Mouse (Mus musculus) ES-E14 (cell line): ENCODE measurements around the gene Polr2f.

Source experiments
- HCFC1 ChIP-seq: IDR thresholded peaks from 2 replicates; pipeline ENCODE4 v1.6.1; 2012; ENCODE audit warnings: low read length, inconsistent platforms, borderline replicate concordance; ENCODE audit not compliant: insufficient read depth
- MAFK ChIP-seq: IDR thresholded peaks from 2 replicates; pipeline ENCODE4 v1.6.1; 2014; ENCODE audit warnings: mild to moderate bottlenecking, low read depth, low read length, inconsistent platforms; ENCODE audit not compliant: insufficient read depth
- ZC3H11A ChIP-seq: IDR thresholded peaks from 2 replicates; pipeline ENCODE4 v1.6.1; 2012; ENCODE audit warnings: low read depth, mild to moderate bottlenecking, inconsistent platforms, low read length, borderline replicate concordance

DNA sequence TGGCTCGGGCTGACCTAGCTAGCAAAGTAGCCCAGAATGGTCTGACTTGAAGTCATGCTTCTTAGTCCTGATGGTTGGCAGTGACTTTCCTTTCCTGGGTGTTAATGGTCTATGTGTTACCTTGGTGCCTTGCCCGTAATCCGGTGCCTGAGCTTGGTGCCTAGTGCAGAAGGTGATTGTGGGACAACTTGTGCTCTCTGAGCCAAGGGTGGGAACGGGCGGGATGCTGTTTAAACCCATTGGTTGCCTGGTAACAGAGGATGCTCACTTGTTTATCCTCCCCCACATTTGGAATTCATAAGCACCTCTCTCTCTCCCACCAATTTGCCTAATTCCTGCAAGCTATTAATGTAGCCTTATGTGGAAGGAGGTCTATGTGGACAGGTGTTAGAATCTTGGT lies 45.3 kb upstream of the Polr2f start:
- TF ChIP-seq MAFK (no peak), ZC3H11A (no peak), HCFC1 (no peak)
